Mouse (Mus musculus) ovary, postnatal 14 days (tissue): ENCODE data around the gene Slc39a13.

ENCODE experiments used
- DNase-seq: peaks from one replicate; pipeline ENCODE4 v3.0.0; 2022; ENCODE audit warnings: low spot score

Gene Slc39a13

DNA sequence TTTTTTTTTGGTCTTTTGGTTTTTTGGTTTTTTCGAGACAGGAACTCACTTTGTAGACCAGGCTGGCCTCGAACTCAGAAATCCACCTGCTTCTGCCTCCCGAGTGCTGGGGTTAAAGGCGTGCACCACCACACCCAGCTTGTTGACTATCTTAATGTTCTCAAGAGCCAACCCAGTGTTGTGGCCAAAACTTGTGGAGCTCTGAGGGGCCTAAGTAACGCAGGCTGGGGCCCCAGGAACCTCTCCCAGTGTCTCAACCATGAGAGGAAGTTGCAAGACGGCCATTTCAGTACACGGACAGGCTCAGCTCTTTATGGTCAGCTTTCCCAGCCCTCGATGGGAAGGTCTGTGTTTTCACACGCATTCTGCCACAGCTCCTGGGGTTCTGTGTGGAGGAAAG, 18.8 kb upstream of the Slc39a13 start:
- DNase-seq: no peak

- DNase-seq: no peak
Measured at GRCm38 (mm10) chr2:91087453-91087852, 17.2 kb upstream of the Slc39a13 start.

DNA sequence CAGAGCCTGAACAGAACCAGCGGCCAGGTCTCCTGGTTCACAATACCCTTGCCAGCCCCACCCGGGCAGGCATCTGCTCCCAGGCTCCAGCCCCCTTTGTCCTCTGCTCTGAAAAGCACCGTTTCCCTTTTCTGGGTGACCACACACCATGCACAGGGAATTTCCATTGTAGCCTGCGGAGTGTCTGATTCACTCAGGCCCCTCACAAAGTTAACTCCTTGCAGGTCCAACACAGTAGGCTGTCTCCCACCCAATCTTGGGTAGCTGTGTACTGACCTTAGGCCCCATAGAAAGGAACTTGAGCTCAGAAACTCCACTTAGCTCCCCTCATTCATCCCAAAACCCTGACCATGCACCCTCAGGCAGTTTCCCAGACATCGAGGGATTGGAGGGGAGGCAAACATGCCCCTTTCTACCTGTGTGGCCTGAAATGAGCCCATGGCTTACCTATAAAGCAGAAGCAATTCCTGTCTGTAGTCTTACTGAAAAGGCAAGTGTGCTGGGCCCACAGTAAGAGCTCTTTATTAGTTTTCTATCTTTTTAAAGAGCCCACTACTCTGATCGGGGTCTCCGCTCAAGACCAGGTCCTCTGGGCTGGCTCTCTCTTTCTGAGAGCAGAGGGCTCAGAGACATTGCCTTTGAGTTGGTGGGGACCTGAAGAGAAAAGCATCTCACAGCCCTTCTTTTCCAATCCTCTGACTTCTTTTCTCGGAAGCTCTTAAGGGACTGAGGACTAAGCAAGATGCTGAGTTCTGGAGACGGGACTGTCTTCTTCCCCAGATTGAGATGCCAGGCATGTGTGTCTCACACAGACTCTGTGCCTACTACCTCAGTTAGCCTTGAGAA, 16.4 kb upstream of the Slc39a13 start:
- no peak for DNase-seq

DNA sequence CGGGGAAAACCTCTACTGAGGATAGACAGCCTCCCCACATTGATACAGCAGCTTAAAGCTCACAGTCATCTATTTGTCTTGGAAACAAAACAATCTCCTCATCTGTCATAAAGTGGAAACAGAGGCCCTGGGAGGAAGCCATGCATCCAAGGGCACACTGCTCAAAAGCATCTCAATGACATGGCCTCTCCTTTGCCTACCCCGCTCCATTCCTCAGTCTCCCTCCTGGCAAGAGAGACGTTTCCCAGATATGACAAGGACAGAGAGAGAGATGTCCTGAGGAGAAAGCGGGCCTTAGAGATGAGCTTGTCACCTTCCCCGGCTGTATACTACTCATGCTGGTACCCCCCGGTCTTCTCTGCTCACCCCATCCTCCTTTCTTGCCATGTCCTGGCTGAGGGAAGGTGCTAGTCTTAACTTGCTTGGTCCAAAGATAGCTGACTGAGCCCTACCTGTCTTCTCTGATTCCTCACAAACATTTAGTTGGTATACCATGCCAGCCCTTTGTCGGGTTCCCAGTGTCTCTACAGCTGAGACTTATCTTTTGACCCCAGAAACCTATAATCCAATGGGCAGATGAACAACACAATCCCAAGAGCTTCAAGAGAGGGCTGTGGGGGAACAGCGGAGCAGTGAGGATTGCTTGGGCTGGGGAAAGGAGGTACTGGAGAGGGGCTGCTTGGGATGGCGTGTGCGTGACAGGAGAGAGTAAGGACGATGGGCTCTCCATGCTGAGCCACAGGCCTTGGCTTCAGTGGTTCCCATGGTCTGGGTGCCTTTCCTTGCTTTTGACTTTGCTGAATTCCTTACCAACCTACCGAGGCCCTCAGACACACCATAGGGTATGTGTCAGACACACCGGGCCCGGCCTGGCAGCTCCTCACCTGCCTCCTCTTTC, 15.5 kb upstream of the Slc39a13 start:
- no peak for DNase-seq

DNA sequence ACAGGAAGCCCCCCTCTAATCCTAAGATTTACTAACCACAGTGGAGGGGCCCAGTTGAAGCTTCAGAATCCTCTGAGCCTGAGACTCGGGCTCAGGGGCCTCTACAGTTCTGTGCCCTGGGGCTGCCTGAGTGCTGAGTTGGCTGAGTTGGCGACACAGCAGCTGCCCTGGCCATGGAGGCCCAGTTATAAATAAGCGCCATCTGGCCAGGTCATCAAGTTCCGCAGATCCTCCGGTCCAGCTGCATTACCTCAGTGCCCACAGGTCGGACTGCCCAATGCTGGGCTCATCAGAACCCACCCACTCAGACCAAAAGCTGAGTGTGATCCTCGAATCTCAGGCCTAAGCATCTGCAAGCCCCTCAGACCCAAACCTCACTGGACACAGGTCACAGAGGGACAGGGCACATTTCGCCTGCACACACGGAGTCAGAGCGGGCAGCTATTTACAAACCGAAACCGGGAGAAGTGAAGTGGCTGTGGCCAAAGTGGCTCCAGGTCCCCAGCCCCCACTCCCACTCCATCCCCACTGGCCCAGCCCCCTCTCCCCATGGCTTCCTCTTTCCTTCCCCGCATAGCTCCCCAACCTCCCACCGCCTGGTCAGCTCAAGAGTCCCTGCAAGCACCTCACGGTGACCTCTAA, 14.1 kb upstream of the Slc39a13 start:
- no peak for DNase-seq

GRCm38 (mm10) chr2:91083366-91083940, 13.2 kb upstream of the Slc39a13 start:
- DNase-seq: no peak

DNA sequence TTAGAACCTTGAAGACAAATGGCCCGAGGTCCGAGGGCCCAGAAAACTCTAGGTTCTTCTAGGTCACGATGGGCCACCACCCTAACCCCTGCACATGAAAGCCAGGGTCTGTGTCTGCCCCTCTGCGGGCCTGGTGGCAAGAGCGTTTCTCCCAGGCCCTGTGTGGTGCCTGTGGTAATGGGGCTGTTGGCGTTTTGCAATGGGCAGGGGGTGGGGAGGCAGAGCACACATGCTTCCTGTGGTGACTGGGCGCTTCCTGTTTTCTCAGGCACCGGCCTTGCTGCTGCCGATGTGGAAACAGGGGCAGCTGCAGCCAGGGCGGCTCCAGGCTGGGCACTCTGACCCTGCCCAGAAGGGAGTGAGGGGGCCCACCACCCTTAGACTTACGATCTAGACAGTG, 12.6 kb upstream of the Slc39a13 start:
- DNase-seq: no peak

DNA sequence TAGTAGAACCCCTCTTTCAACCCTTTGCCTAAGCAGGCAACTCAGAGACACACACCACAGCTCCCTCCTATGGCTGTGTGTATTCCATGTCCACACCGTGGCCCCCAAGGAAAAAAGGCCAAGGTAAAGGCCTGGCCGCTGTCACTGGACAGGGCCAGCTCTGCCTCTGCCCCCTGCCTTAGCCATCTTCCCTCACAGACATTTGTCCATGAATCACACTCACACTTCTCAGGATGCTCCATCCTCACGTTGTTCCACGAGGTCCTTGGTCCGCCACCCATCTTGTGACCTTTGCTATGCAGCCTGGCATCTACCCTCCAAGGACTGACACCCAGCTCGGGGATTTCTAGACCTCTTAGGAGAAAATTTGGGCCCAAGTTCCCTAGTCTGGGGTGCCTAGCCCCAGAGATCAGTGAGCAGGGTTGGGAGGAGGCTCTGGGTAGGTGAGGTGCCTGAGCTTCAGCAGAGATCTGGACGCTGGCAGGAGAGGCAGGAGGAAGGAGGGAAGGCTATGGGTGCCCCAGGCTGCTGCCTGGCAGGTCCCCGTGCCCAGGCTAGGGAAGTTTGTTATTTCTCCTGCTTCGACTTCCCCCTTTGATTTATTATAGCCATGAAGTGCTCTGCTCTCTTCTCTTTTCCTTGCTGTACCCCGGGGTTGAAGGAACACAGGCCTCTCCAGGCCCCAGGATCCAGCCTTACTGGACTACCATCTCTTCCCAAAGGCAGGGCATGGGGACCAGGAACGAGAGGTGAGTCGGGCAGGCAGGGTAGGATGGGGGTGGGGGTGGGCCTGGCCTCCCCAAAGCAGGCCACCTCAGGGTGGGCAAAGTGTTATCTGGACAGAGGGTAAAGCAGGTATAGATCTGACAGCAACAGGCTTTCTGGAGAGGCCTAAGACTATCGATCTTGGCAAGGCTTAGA, 11.8 kb upstream of the Slc39a13 start, which contains the start of gene Spi1:
Gene Spi1, plus strand, starts transcription at position 616 of the 921 bp plus-strand sequence.
- no peak for DNase-seq

GRCm38 (mm10) chr2:91080784-91081513, 10.7 kb upstream of the Slc39a13 start:
- no peak for DNase-seq

- DNase-seq: no peak
Measured at GRCm38 (mm10) chr2:91079026-91079384, 8.8 kb upstream of the Slc39a13 start.

- no peak for DNase-seq
Measured at GRCm38 (mm10) chr2:91078314-91079025, 8.3 kb upstream of the Slc39a13 start.

GRCm38 (mm10) chr2:91077957-91078313, 7.7 kb upstream of the Slc39a13 start:
- no peak for DNase-seq

DNA sequence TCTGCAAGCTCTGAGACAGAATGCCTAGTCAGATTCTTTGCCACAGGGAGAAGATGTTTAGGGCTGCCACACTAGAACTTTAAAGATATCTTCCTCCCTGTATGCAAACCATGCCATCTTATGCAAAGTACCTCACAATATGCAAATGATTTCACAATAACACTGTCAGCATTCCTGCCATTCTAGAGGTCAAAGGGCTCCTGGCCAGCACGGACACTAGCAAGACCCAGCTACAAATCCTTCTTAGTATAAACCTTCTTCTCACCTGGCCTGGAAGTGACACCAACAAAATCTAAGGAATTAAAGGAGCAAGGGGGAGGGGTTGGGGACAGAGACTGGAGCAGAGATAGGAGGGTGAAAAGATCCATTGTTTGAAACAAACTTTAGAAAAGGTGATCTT, 1.9 kb upstream of the Slc39a13 start:
- DNase-seq: no peak

DNA sequence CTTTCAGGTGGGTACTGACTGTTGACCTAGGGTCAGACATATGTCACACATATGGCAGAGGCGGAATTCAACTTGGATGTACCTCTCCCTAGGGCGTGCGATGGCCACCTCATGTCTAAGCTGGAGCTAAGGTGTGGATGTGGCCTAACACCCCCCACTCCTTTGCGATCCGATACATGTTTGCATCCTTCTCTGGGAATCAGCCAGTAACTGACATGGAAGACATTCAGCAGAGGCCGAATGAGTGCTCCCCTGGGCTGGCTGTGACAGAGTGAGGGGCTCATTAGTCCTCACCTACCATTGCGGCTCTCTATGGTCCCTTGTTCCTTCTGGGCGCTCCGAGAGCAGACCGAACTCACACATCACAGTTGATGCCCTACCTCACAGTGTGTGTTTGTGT, 842 bp upstream of the Slc39a13 start:
- no peak for DNase-seq

- DNase-seq: no peak
Measured at GRCm38 (mm10) chr2:91069306-91070000, 764 bp downstream of the Slc39a13 start.

- DNase-seq: no peak
Measured at GRCm38 (mm10) chr2:91068872-91069165, 1.4 kb downstream of the Slc39a13 start.

GRCm38 (mm10) chr2:91068162-91068871, 1.9 kb downstream of the Slc39a13 start:
- DNase-seq: no peak

DNA sequence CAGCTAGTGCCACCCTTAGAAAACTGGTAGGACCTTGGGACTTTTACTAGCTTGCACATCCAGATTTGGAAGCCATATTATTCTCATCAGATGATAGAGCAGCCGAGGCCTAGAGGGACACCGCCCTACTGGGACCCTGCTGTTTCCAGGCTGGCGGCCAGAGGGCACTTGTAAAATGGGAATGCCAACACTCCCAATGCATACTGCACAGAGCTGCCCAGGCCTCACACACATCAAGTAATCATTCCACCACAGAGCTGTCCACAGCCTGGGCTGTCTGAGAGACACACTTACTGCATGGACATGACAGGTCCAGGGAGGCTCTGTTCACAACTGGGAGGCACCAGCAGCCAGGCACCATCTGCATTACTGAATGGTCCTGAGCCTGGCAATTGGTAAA, 3.8 kb downstream of the Slc39a13 start:
- no peak for DNase-seq

DNA sequence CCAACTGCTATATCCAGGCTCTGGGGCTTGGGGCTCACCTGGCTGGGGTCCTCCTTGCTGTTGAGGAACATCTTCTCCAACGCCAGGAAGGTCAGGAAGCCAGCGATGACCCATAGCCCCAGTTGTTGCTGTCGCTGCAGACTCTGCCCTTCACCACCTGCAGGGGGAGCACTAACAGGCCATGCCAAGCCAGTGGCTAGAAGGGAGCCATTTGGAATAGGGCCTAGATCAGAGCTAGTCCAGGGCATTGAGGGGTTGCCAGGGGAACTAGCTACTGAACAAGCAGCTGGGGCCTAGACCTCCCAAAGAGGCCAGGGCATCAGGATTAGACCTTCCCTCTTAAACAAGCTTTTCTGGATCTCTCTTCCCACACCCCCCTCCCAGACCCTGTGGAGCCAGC, 4.7 kb downstream of the Slc39a13 start:
- no peak for DNase-seq
